Mouse (Mus musculus): ENCODE data around the gene Tas2r105. TPM values are rescaled to one million over a fixed set of nuclear protein-coding genes. Genes with fewer than 3 reads are reported as not detected.
A peak's percentile ranks its signal among the peaks of the same experiment; 100 is the strongest.

Tas2r105 gene
- total RNA-seq (2017) = not detected in 2 replicates

DNA sequence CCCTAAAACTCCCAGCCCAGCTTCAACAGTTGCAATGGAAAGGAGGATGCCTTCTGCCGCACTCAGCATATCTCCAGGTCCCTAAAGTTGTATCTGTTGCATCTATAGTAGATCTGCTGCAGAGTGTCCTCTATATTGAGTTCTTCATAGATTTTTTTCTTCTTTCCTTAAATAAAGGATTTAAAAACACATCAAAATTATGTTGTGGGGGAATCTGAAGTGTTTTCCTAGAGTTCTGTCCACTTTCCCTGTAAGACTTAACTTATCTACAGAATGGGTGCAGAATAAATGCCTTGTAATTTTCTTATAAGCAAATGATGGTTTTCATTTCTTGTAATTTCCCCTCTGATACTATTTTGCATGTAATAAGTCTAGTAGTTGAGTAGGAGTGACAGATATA lies at the start of gene Tas2r105:
Gene Tas2r105, minus strand, starts transcription at position 101 of the 400 bp plus-strand sequence.
- ATAC-seq (replicated peaks; ENCODE audit: low read depth, poor library complexity, severe bottlenecking) = no peak

DNA sequence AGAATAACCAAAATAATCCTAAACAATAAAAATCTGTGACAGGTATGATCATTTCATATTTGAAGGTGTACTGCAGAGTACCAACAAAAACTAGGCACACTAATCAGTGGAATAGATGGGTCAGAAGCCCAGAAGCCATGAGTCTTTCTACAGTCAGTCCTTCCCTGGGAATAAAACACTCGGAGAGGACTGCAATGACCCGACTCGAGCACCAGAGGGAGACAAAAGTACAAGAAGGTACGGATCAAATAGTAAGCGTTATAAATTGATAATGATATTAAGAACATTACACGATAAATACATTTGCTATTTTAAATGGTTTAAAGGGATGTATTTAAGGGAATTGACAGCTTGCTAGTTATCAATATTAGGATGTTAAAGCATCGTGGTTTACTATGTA lies 25.5 kb upstream of the Tas2r105 start:
- peak; percentile 81 for ATAC-seq (replicated peaks; ENCODE audit: low read depth, poor library complexity, severe bottlenecking)

DNA sequence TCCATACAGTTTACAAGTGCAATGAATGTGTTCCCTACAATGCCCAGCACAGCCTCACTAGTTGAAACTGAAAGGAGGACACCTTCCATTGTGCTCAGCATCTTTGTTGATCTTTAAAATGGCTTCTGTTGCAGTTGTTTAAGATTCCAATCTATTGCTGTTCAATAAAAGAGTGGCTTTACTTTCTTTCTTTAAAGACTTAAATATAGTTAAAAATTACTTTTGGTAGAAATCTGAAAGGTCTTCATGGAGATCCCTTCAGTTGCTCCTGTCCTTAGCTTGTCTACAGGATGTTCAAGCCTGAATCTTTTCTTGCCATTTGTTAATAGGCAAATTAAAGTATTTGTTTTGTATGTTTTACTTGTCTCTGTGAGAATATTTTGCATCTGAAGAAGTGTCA lies 2.7 kb upstream of the Tas2r105 start, which contains the start of gene Tas2r114:
Gene Tas2r114, minus strand, starts transcription at position 101 of the 400 bp plus-strand sequence.
- ATAC-seq (replicated peaks; ENCODE audit: low read depth, poor library complexity, severe bottlenecking) = no peak

DNA sequence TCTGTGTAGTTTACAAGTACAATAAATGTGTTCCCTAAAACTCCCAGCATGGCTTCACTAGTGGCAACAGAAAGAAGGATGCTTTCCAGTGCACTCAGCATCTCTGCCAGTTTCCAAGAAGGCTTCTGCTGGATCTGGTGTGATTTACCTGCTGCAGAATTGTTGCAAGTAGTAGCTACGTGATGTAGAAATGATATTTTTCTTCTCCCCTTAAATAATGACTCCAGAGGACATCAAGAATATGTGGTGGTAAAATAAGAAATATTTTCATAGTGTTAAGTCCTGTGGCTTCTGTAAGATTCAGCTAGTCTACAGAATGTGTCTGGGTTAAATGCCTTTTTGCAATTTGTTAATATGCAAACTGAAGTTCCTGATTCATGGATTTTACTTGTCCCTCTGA lies 1.7 kb downstream of the Tas2r105 start, which contains the start of gene Tas2r104:
Gene Tas2r104, minus strand, starts transcription at position 101 of the 400 bp plus-strand sequence.
- ATAC-seq (replicated peaks; ENCODE audit: low read depth, poor library complexity, severe bottlenecking) = no peak

DNA sequence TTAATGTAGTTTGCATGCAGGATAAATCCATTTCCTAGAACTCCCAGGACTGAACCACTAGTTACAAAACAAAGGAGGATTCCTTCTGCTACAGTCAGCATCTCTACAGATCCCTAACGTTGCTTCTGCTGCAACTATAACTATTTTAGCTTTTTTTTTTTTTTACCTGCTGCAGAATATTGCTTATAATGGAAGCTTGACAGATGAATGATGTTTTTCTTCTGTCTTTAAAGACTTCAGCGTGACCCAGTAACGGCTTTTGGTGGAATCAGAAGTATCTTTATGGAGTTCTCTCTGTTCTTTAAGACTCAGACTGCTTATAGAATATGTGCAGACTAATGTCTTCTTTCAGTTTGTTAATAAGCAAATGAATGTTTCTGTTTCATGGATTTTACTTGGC lies 8.5 kb downstream of the Tas2r105 start, which contains the start of gene Tas2r106:
Gene Tas2r106, minus strand, starts transcription at position 101 of the 400 bp plus-strand sequence.
- ATAC-seq (replicated peaks; ENCODE audit: low read depth, poor library complexity, severe bottlenecking) = no peak

DNA sequence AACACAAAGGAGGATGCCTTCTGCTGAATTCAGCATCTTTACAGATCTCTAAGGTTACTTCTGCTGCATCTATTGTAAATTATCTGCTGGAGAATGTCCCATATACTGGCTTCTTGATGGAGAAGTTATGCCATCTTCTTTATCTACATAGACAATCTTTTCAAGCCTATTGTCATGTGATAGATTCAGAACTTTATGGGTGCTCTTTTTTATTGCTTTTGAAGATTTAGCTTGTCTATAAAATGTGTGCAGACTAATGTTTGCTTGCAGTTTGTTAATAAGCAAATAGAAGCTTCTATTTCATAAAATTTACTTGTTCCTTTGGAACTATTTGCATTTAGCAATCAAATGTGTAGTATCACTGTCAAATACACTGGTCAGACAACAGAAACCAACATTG lies 27.2 kb downstream of the Tas2r105 start, which contains the start of gene Tas2r107:
Gene Tas2r107, minus strand, starts transcription at position 101 of the 400 bp plus-strand sequence.
- ATAC-seq (replicated peaks; ENCODE audit: low read depth, poor library complexity, severe bottlenecking) = no peak

Other genes with a start within 250 kb of the Tas2r105 start
- gene 5430401F13Rik, start 201.1 kb downstream of the Tas2r105 start, total RNA-seq (2017) = not detected in 2 replicates
- not detected in 2 replicates for gene Gm6619, start 201.1 kb downstream of the Tas2r105 start, total RNA-seq (2017)
- gene Tas2r130, start 56.6 kb downstream of the Tas2r105 start, total RNA-seq (2017) = not detected in 2 replicates
- gene Tas2r107, start 27.3 kb downstream of the Tas2r105 start, total RNA-seq (2017) = not detected in 2 replicates
- gene Tas2r106, start 8.6 kb downstream of the Tas2r105 start, total RNA-seq (2017) = not detected in 2 replicates
- gene Tas2r104, start 1.8 kb downstream of the Tas2r105 start, total RNA-seq (2017) = not detected in 2 replicates
- gene Tas2r114, start 2.6 kb upstream of the Tas2r105 start, total RNA-seq (2017) = not detected in 2 replicates

All from common myeloid progenitor, adult 5-6 weeks (primary cell).